Mouse (Mus musculus) left cerebral cortex, postnatal 36 days (tissue): ENCODE measurements around the gene Grin2a. TPM values are rescaled to one million over a fixed set of nuclear protein-coding genes. Genes with fewer than 3 reads are reported as not detected.
A peak's percentile ranks its signal among the peaks of the same experiment; 100 is the strongest.

Source experiments
- DNase-seq, 2 experiments: peaks; one replicate each; pipeline ENCODE4 v3.0.0; 2021 to 2022; ENCODE audit warnings: low spot score in 2 of 2, mixed read lengths in 1 of 2
- intact Hi-C: fragments of 180-260 bp; cut with DNase I; formaldehyde crosslinking; loops from one replicate; pipeline ENCODE4 v1.15.1; 2025
- total RNA-seq, 2 experiments: library from RNA; stranded (reverse); gene quantifications; 2 replicates each; pipeline ENCODE4 v1.2.3; 2021

The Grin2a gene
- total RNA-seq, 2 experiments from 2014 or later = 242 to 256 TPM

GRCm38 (mm10) chr16:9980641-9981040 is 14.7 kb downstream of the Grin2a start:
- DNase-seq = no peak
- intact Hi-C loops = no loop called here

GRCm38 (mm10) chr16:9978173-9978572 is 17.2 kb downstream of the Grin2a start:
- DNase-seq = no peak
- intact Hi-C loops = no loop called here

GRCm38 (mm10) chr16:9972705-9973104 is 22.7 kb downstream of the Grin2a start:
- peak in 1 of 2 experiments; percentile 28 for DNase-seq
- intact Hi-C loops = no loop called here

GRCm38 (mm10) chr16:9964469-9964868 is 30.9 kb downstream of the Grin2a start:
- no peak for DNase-seq
- intact Hi-C loops = no loop called here

- intact Hi-C loops = no loop called here
- DNase-seq = no peak
These were observed 32.9 kb downstream of the Grin2a start for GRCm38 (mm10) chr16:9962482-9962881.

- intact Hi-C loops = no loop called here
- DNase-seq = no peak
These were observed 36.0 kb downstream of the Grin2a start for GRCm38 (mm10) chr16:9959340-9959739.

GRCm38 (mm10) chr16:9954266-9954665 is 41.1 kb downstream of the Grin2a start:
- no peak for DNase-seq

GRCm38 (mm10) chr16:9953396-9953831 is 41.9 kb downstream of the Grin2a start:
- intact Hi-C loops = no loop called here

More at GRCm38 (mm10) chr16:9954266-9954665, 41.1 kb downstream of the Grin2a start:
- intact Hi-C loops = no loop called here

GRCm38 (mm10) chr16:9949250-9949649 is 46.1 kb downstream of the Grin2a start:
- no peak for DNase-seq
- intact Hi-C loops = no loop called here

More at GRCm38 (mm10) chr16:9953396-9953831, 41.9 kb downstream of the Grin2a start:
- peak; percentile 40 to 49 for DNase-seq

- DNase-seq = no peak
- intact Hi-C loops = no loop called here
These were observed 47.9 kb downstream of the Grin2a start for GRCm38 (mm10) chr16:9947430-9947829.

- intact Hi-C loops = no loop called here
- no peak for DNase-seq
These were observed 50.5 kb downstream of the Grin2a start for GRCm38 (mm10) chr16:9944836-9945235.

- intact Hi-C loops = no loop called here
- DNase-seq = no peak
These were observed 53.9 kb downstream of the Grin2a start for GRCm38 (mm10) chr16:9941306-9941930.

- no peak for DNase-seq
- intact Hi-C loops = no loop called here
These were observed 54.6 kb downstream of the Grin2a start for GRCm38 (mm10) chr16:9940716-9941115.

- intact Hi-C loops = no loop called here
- no peak for DNase-seq
These were observed 84.7 kb downstream of the Grin2a start for GRCm38 (mm10) chr16:9910672-9911071.

- no peak for DNase-seq
- intact Hi-C loops = no loop called here
These were observed 86.1 kb downstream of the Grin2a start for GRCm38 (mm10) chr16:9909225-9909624.

- no peak for DNase-seq
- intact Hi-C loops = no loop called here
These were observed 90.9 kb downstream of the Grin2a start for GRCm38 (mm10) chr16:9904443-9904842.

GRCm38 (mm10) chr16:9902680-9903463 is 92.5 kb downstream of the Grin2a start:
- intact Hi-C loops = no loop called here
- peak in 1 of 2 experiments; percentile 44 for DNase-seq

- DNase-seq = no peak
- intact Hi-C loops = no loop called here
These were observed 93.9 kb downstream of the Grin2a start for GRCm38 (mm10) chr16:9901433-9901832.

- no peak for DNase-seq
- intact Hi-C loops = no loop called here
These were observed 94.4 kb downstream of the Grin2a start for GRCm38 (mm10) chr16:9900996-9901395.

GRCm38 (mm10) chr16:9900196-9900595 is 95.2 kb downstream of the Grin2a start:
- intact Hi-C loops = no loop called here
- DNase-seq = no peak

- no peak for DNase-seq
- intact Hi-C loops = no loop called here
These were observed 96.2 kb downstream of the Grin2a start for GRCm38 (mm10) chr16:9899176-9899575.
